9 mouse cellular contexts compared by ENCODE assay signal in the genomic region with DNA sequence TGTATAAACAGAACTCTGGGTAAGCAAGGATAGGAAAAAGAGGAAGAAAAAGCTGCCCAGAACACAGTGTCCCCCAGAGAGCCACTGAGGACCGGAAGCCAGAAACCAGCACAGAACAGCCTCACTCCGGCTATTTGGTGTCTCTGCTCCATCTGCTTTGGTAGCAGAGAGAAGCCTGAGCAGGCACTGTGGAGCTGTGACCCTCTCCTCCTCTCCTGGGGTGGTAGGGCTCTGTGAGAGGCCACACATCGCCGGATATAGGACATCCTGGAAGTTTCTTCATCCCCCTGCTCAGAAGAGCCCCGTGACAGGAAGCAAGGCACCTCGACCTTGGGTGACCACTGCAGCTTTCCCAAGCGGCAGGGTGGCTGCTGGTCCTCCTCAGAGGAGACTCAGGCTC. TPM values are rescaled to one million over a fixed set of nuclear protein-coding genes. Genes with fewer than 3 reads are reported as not detected.
DNase-seq lines count a peak whose midpoint lies in the region; ATAC-seq and TF ChIP-seq lines count a peak whose summit lies in the region.
"Had no signal": no experiment of that assay in that cellular context is flagged by ENCODE, and none has a peak within 500 bp of the region (broad histone marks: within the 10 kb centered on the region; RNA-seq: fewer than 3 reads in every experiment).

No protein-coding gene starts in this region.

- no peak overlapping the region for H3K4me3 ChIP-seq in kidney, adult 2 months (ENCODE audit: insufficient read depth, low read depth, low read length)
- H3K4me3 ChIP-seq in kidney, embryonic 16.5 days (ENCODE audit: low read length), result no peak overlapping the region
- H3K4me3 ChIP-seq in brown adipose tissue, adult 24 weeks (ENCODE audit: insufficient read depth, low read depth, low read length), result no peak overlapping the region
- H3K4me3 ChIP-seq in heart, embryonic 15.5 days, result no peak overlapping the region
- no peak overlapping the region for H3K4me3 ChIP-seq in cerebellum, adult 2 months (replicated peaks; ENCODE audit: insufficient read depth, low read depth, low read length)

- no peaks in the 10 kb centered on the region for H3K36me3 ChIP-seq in kidney, adult 2 months (ENCODE audit: control insufficient read depth, insufficient read depth, low read length)
- no peaks in the 10 kb centered on the region for H3K36me3 ChIP-seq in kidney, embryonic 16.5 days (ENCODE audit: insufficient read depth, low read length)
- H3K36me3 ChIP-seq in heart, embryonic 15.5 days, result no peaks in the 10 kb centered on the region

- H3K4me2 ChIP-seq in kidney, embryonic 16.5 days (replicated peaks; ENCODE audit: low read depth, low read length), result no peak overlapping the region
- no peak overlapping the region for H3K4me2 ChIP-seq in heart, embryonic 15.5 days

- H3K4me1 ChIP-seq in kidney, adult 2 months (ENCODE audit: control insufficient read depth, insufficient read depth, low read length), result peaks cover 51% of the 10 kb centered on the region
- peaks cover 59% of the 10 kb centered on the region for H3K4me1 ChIP-seq in kidney, embryonic 16.5 days (ENCODE audit: insufficient read depth, low read length)
- H3K4me1 ChIP-seq in brown adipose tissue, adult 24 weeks (ENCODE audit: control insufficient read depth, insufficient read depth, insufficient read length, low read length), result peaks cover 27% of the 10 kb centered on the region
- peaks cover 56% of the 10 kb centered on the region for H3K4me1 ChIP-seq in heart, embryonic 15.5 days (replicated peaks)
- H3K4me1 ChIP-seq in cerebellum, adult 2 months (ENCODE audit: control insufficient read depth, insufficient read depth, low read length), result no peaks in the 10 kb centered on the region; the same call in 1 of the 2 replicates

- no peaks in the 10 kb centered on the region for H3K9me3 ChIP-seq in kidney, embryonic 16.5 days (ENCODE audit: low read length)
- no peaks in the 10 kb centered on the region for H3K9me3 ChIP-seq in heart, embryonic 15.5 days (replicated peaks)

- TF ChIP-seq CTCF in kidney, adult 2 months (conservative IDR thresholded peaks at IDR 0.05; ENCODE audit: insufficient read depth, insufficient read length, low read depth, low read length), result no peak
- TF ChIP-seq CTCF in cerebellum, adult 2 months (IDR thresholded peaks at IDR 0.05; ENCODE audit: borderline replicate concordance, insufficient read depth, low read depth, low read length), result no peak

- no peak for ATAC-seq in kidney, embryonic 16.5 days (ENCODE audit: low FRiP score, low TSS enrichment)
- ATAC-seq in heart, embryonic 15.5 days (replicated peaks; ENCODE audit: insufficient number of reproducible peaks, insufficient read depth, low FRiP score, low read depth), result no peak

- no peak for TF ChIP-seq POLR2A in kidney, adult 2 months (IDR thresholded peaks at IDR 0.05; ENCODE audit: low read depth, low read length)
- TF ChIP-seq POLR2A in cerebellum, adult 2 months (IDR thresholded peaks at IDR 0.05; ENCODE audit: borderline replicate concordance, insufficient read depth, low read length), result no peak

- no peak overlapping the region for H3K9ac ChIP-seq in kidney, embryonic 16.5 days (replicated peaks; ENCODE audit: low read length)
- H3K9ac ChIP-seq in heart, embryonic 15.5 days, result no peak overlapping the region

- DNase-seq in kidney, adult 2 months, result peak; percentile 55
- peak; percentile 65 for DNase-seq in lung, postnatal 25 days (ENCODE audit: low spot score)
- no peak for DNase-seq in cerebellum, adult 2 months
- DNase-seq in left cerebral cortex, postnatal 10 days (ENCODE audit: extremely low spot score in 1 of 2, low spot score in 2 of 2), result no peak
- DNase-seq: cerebellum, adult 8-10 months had no signal

- WGBS in kidney, adult 2 months, result 38% methylated on average over 7 of the region's 7 CpGs
- WGBS in kidney, embryonic 16.5 days, result 59% methylated on average over 7 of the region's 7 CpGs
- 60% methylated on average over 7 of the region's 7 CpGs for WGBS in heart, embryonic 15.5 days
- 76% methylated on average over 7 of the region's 7 CpGs for whole genome bisulfite sequencing in cerebellum, adult 2 months

- H3K27me3 ChIP-seq in kidney, adult 2 months (replicated peaks; ENCODE audit: control insufficient read depth, insufficient read depth, low read length), result no peaks in the 10 kb centered on the region
- no peaks in the 10 kb centered on the region for H3K27me3 ChIP-seq in kidney, embryonic 16.5 days (ENCODE audit: insufficient read depth, low read length)
- peaks cover 4% of the 10 kb centered on the region; the same call in 1 of the 2 replicates for H3K27me3 ChIP-seq in heart, embryonic 15.5 days
- H3K27me3 ChIP-seq in cerebellum, adult 2 months (ENCODE audit: control insufficient read depth, insufficient read depth, low read length), result no peaks in the 10 kb centered on the region

- H3K27ac ChIP-seq in kidney, adult 2 months (ENCODE audit: insufficient read depth, low read depth, low read length), result peak overlapping the region; percentile 40
- no peak overlapping the region for H3K27ac ChIP-seq in kidney, embryonic 16.5 days (ENCODE audit: low read length)
- peak overlapping the region; percentile 88 for H3K27ac ChIP-seq in brown adipose tissue, adult 24 weeks (replicated peaks; ENCODE audit: low read depth, low read length)
- H3K27ac ChIP-seq in heart, embryonic 15.5 days, result peak overlapping the region; percentile 33; the same call in 1 of the 2 replicates
- H3K27ac ChIP-seq in cerebellum, adult 2 months (ENCODE audit: insufficient read depth, low read length), result no peak overlapping the region

- intact Hi-C loops in left cerebral cortex, postnatal 10 days (cut with DNase I), result no loop called here

RNA-seq across cellular contexts. Expression of gene Fkbp5, which starts 3.5 kb away (rescaled TPM):
- polyA plus RNA-seq in kidney, adult 2 months (2012; rRNA removed), result 13.4 and 14.3 TPM in 2 replicates
- polyA plus RNA-seq in kidney, embryonic 16.5 days (2015; fragmentation: Nextera tagmentation; extraction: Ambion mirVana), result 35.5 and 36.0 TPM in 2 replicates
- 3.9 and 4.1 TPM in 2 replicates for polyA plus RNA-seq in brown adipose tissue, adult 24 weeks (2012; ENCODE audit: insufficient read depth, insufficient read length, missing spikeins)
- 16.2 and 33.9 TPM in 2 replicates for polyA plus RNA-seq in heart, embryonic 15.5 days (2015; fragmentation: Nextera tagmentation; extraction: Ambion mirVana)
- polyA plus RNA-seq in cerebellum, adult 2 months (2012; rRNA removed), result 8.6 and 8.9 TPM in 2 replicates
- 10 to 100 TPM; 26.8 to 50.6 TPM for total RNA-seq in left cerebral cortex, postnatal 10 days (2021)

RNA-seq across cellular contexts. Expression of gene Armc12, which starts 16.8 kb away (rescaled TPM):
- 0.20 TPM in 1 of 2 replicates, not detected in the other for polyA plus RNA-seq in kidney, adult 2 months (2012; rRNA removed)
- not detected in 2 replicates for polyA plus RNA-seq in kidney, embryonic 16.5 days (2015; fragmentation: Nextera tagmentation; extraction: Ambion mirVana)
- not detected in 2 replicates for polyA plus RNA-seq in brown adipose tissue, adult 24 weeks (2012; ENCODE audit: insufficient read depth, insufficient read length, missing spikeins)
- polyA plus RNA-seq in heart, embryonic 15.5 days (2015; fragmentation: Nextera tagmentation; extraction: Ambion mirVana), result not detected in 2 replicates
- not detected in 2 replicates for polyA plus RNA-seq in cerebellum, adult 2 months (2012; rRNA removed)
- not detected for total RNA-seq in left cerebral cortex, postnatal 10 days (2021)
- total RNA-seq: layer of hippocampus, postnatal 25 days had no signal

RNA-seq across cellular contexts. Expression of gene Clpsl2, which starts 35.4 kb away (rescaled TPM):
- not detected in 2 replicates for polyA plus RNA-seq in kidney, adult 2 months (2012; rRNA removed)
- not detected in 2 replicates for polyA plus RNA-seq in kidney, embryonic 16.5 days (2015; fragmentation: Nextera tagmentation; extraction: Ambion mirVana)
- not detected in 2 replicates for polyA plus RNA-seq in brown adipose tissue, adult 24 weeks (2012; ENCODE audit: insufficient read depth, insufficient read length, missing spikeins)
- polyA plus RNA-seq in heart, embryonic 15.5 days (2015; fragmentation: Nextera tagmentation; extraction: Ambion mirVana), result not detected in 2 replicates
- polyA plus RNA-seq in cerebellum, adult 2 months (2012; rRNA removed), result not detected in 2 replicates
- total RNA-seq in left cerebral cortex, postnatal 10 days (2021), result not detected
- total RNA-seq: layer of hippocampus, postnatal 25 days had no signal

RNA-seq across cellular contexts. Expression of gene Clps, which starts 46.7 kb away (rescaled TPM):
- 0.35 and 2.0 TPM in 2 replicates for polyA plus RNA-seq in kidney, adult 2 months (2012; rRNA removed)
- polyA plus RNA-seq in kidney, embryonic 16.5 days (2015; fragmentation: Nextera tagmentation; extraction: Ambion mirVana), result not detected in 2 replicates
- polyA plus RNA-seq in brown adipose tissue, adult 24 weeks (2012; ENCODE audit: insufficient read depth, insufficient read length, missing spikeins), result not detected in 2 replicates
- polyA plus RNA-seq in heart, embryonic 15.5 days (2015; fragmentation: Nextera tagmentation; extraction: Ambion mirVana), result 1.1 and 1.2 TPM in 2 replicates
- polyA plus RNA-seq in cerebellum, adult 2 months (2012; rRNA removed), result 0.28 TPM in 1 of 2 replicates, not detected in the other
- not detected for total RNA-seq in left cerebral cortex, postnatal 10 days (2021)
- total RNA-seq: layer of hippocampus, postnatal 25 days had no signal

Comparison
In these comparisons a context has a peak if more than half of its experiments do, and no peak if none do; other contexts are left out.
1. H3K27ac ChIP-seq: peak in kidney, adult 2 months (single experiment), brown adipose tissue, adult 24 weeks (single experiment) and heart, embryonic 15.5 days (single experiment); none in kidney, embryonic 16.5 days (single experiment) and cerebellum, adult 2 months (single experiment).
2. DNase-seq: peak in kidney, adult 2 months (single experiment) and lung, postnatal 25 days (single experiment); none in cerebellum, adult 2 months (0 of 2) and left cerebral cortex, postnatal 10 days (0 of 2).